Mouse (Mus musculus): ENCODE data around the gene Glud1. TPM values are rescaled to one million over a fixed set of nuclear protein-coding genes. Genes with fewer than 3 reads are reported as not detected.

Gene Glud1
- polyA plus RNA-seq, 1 experiment from 2014 or later = 76.5 TPM

GRCm38 (mm10) chr14:34331886-34332285 is 21.4 kb downstream of the Glud1 start:
- Histone ChIP-seq H3K4me1 (ENCODE audit: control insufficient read depth, insufficient read depth, low read length) (no peaks in the 10 kb centered on the region), H3K27ac (ENCODE audit: low read length) (no peak overlapping the region), H3K4me3 (ENCODE audit: low read depth, low read length) (no peak overlapping the region), H3K9me3 (ENCODE audit: control insufficient read depth, low read depth, low read length) (no peaks in the 10 kb centered on the region), H3K9ac (replicated peaks; ENCODE audit: low read depth, low read length) (no peak overlapping the region), H3K4me2 (replicated peaks; ENCODE audit: low read depth, low read length) (no peak overlapping the region), H3K27me3 (ENCODE audit: control insufficient read depth, insufficient read depth, low read length) (no peaks in the 10 kb centered on the region), H3K36me3 (ENCODE audit: control insufficient read depth, insufficient read depth, low read length) (peaks cover 64% of the 10 kb centered on the region)
- no peak for ATAC-seq (ENCODE audit: insufficient number of reproducible peaks, insufficient read depth, low FRiP score, low read depth)
- 87% methylated on average over 3 of the region's 3 CpGs for WGBS

DNA sequence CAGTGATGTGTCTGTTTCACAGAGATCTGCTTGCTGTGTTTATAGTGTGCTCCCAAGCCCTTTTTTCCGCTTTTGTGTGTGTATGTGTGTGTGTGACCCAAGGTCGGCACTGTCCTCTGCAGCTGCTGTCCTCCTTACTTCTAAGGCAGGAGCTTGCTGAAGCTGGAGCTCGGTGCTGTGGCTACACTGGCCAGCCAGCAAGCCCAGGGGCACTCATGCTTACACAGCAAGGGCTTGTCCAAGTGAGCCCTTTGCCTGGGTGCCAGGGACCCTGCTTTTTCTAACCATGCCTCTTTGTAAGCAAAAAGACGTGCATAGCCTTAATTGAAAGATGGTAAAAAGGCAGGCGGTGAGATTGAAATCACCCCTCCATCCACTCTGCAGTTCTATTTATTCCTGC is 21.9 kb downstream of the Glud1 start:
- Histone ChIP-seq H3K27ac (ENCODE audit: low read length) (no peak overlapping the region), H3K27me3 (ENCODE audit: control insufficient read depth, insufficient read depth, low read length) (no peaks in the 10 kb centered on the region), H3K9ac (replicated peaks; ENCODE audit: low read depth, low read length) (no peak overlapping the region), H3K4me2 (replicated peaks; ENCODE audit: low read depth, low read length) (no peak overlapping the region), H3K4me3 (ENCODE audit: low read depth, low read length) (no peak overlapping the region), H3K4me1 (ENCODE audit: control insufficient read depth, insufficient read depth, low read length) (no peaks in the 10 kb centered on the region), H3K9me3 (ENCODE audit: control insufficient read depth, low read depth, low read length) (no peaks in the 10 kb centered on the region), H3K36me3 (ENCODE audit: control insufficient read depth, insufficient read depth, low read length) (peaks cover 65% of the 10 kb centered on the region)
- ATAC-seq (ENCODE audit: insufficient number of reproducible peaks, insufficient read depth, low FRiP score, low read depth) = no peak
- WGBS = 87% methylated on average over 5 of the region's 5 CpGs

GRCm38 (mm10) chr14:34339446-34339845 is 28.9 kb downstream of the Glud1 start:
- no peak overlapping the region for H3K27ac ChIP-seq (ENCODE audit: low read length)
- ATAC-seq (ENCODE audit: insufficient number of reproducible peaks, insufficient read depth, low FRiP score, low read depth) = no peak
- no peak overlapping the region for H3K4me2 ChIP-seq (replicated peaks; ENCODE audit: low read depth, low read length)
- no peak overlapping the region for H3K9ac ChIP-seq (replicated peaks; ENCODE audit: low read depth, low read length)
- 61% methylated on average over 1 of the region's 1 CpGs for WGBS
- H3K9me3 ChIP-seq (ENCODE audit: control insufficient read depth, low read depth, low read length) = no peaks in the 10 kb centered on the region
- no peak overlapping the region for H3K4me3 ChIP-seq (ENCODE audit: low read depth, low read length)
- peaks cover 77% of the 10 kb centered on the region for H3K36me3 ChIP-seq (ENCODE audit: control insufficient read depth, insufficient read depth, low read length)
- no peaks in the 10 kb centered on the region for H3K4me1 ChIP-seq (ENCODE audit: control insufficient read depth, insufficient read depth, low read length)
- no peaks in the 10 kb centered on the region for H3K27me3 ChIP-seq (ENCODE audit: control insufficient read depth, insufficient read depth, low read length)

DNA sequence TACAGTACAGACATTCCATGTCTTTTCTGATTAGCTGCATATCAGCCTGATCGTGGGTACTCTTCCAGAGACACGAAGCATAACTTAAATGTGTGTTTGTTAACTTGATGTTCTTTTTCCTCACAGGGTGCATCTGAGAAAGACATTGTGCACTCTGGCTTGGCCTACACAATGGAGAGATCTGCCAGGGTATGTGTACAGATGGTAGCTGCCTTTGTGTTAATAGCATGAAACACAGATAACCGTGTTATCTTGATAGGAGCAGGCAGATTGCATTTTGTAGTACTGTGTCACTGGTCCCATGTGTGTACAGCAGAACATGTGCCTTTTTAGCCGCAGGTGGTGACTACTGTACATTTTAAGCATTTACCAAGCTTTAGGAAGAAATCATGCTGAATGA is 31.5 kb downstream of the Glud1 start:
- Histone ChIP-seq H3K9me3 (ENCODE audit: control insufficient read depth, low read depth, low read length) (no peaks in the 10 kb centered on the region), H3K4me1 (ENCODE audit: control insufficient read depth, insufficient read depth, low read length) (no peaks in the 10 kb centered on the region), H3K27ac (ENCODE audit: low read length) (no peak overlapping the region), H3K27me3 (ENCODE audit: control insufficient read depth, insufficient read depth, low read length) (no peaks in the 10 kb centered on the region), H3K9ac (replicated peaks; ENCODE audit: low read depth, low read length) (no peak overlapping the region), H3K4me2 (replicated peaks; ENCODE audit: low read depth, low read length) (no peak overlapping the region), H3K4me3 (ENCODE audit: low read depth, low read length) (no peak overlapping the region), H3K36me3 (ENCODE audit: control insufficient read depth, insufficient read depth, low read length) (peaks cover 52% of the 10 kb centered on the region)
- 86% methylated on average over 4 of the region's 4 CpGs for WGBS
- ATAC-seq (ENCODE audit: insufficient number of reproducible peaks, insufficient read depth, low FRiP score, low read depth) = no peak

DNA sequence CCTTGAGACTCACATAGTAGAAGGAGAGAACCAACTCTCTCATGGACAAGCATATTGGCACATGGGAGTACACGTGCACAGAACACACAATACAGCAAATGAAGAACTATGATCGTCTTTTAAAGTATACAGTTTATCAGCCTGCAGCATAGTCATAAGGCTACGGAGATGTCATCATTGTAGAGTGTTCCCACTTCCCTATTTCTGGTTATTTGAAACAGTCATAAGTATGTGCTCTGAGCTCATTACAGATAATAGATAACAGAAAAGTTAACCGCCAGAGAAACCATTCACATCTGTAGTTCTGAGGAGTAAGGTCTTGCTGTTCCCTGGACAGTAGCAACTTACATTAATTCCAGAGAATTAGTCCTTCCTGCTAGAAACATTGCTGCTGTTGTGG is 32.6 kb downstream of the Glud1 start:
- Histone ChIP-seq H3K4me1 (ENCODE audit: control insufficient read depth, insufficient read depth, low read length) (no peaks in the 10 kb centered on the region), H3K4me2 (replicated peaks; ENCODE audit: low read depth, low read length) (no peak overlapping the region), H3K27me3 (ENCODE audit: control insufficient read depth, insufficient read depth, low read length) (no peaks in the 10 kb centered on the region), H3K27ac (ENCODE audit: low read length) (no peak overlapping the region), H3K9me3 (ENCODE audit: control insufficient read depth, low read depth, low read length) (no peaks in the 10 kb centered on the region), H3K36me3 (ENCODE audit: control insufficient read depth, insufficient read depth, low read length) (peaks cover 44% of the 10 kb centered on the region), H3K9ac (replicated peaks; ENCODE audit: low read depth, low read length) (no peak overlapping the region), H3K4me3 (ENCODE audit: low read depth, low read length) (no peak overlapping the region)
- ATAC-seq (ENCODE audit: insufficient number of reproducible peaks, insufficient read depth, low FRiP score, low read depth) = no peak
- WGBS = 92% methylated on average over 4 of the region's 4 CpGs

DNA sequence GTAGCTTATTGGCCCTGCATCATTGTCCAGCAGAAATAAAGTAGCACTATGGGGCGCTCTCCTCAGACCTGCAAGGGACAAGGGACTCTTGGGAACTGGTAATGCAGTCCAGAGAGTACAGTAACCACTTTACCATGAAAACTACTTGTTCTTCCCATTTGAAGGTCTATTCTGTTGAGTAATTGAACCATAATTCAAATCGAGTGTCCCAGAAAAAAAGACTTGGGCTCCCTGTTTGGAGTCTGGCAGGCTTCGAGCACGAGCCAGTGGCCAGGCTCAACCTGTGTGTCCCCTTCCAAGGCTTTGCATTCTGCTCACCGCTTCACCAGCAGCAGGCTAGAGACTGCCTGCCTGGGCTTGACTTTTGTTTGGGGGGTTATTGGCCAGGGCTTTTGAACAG is 33.8 kb downstream of the Glud1 start:
- no peak overlapping the region for H3K27ac ChIP-seq (ENCODE audit: low read length)
- H3K9ac ChIP-seq (replicated peaks; ENCODE audit: low read depth, low read length) = no peak overlapping the region
- no peak for ATAC-seq (ENCODE audit: insufficient number of reproducible peaks, insufficient read depth, low FRiP score, low read depth)
- WGBS = 82% methylated on average over 5 of the region's 5 CpGs
- no peak overlapping the region for H3K4me3 ChIP-seq (ENCODE audit: low read depth, low read length)
- no peak overlapping the region for H3K4me2 ChIP-seq (replicated peaks; ENCODE audit: low read depth, low read length)
- no peaks in the 10 kb centered on the region for H3K9me3 ChIP-seq (ENCODE audit: control insufficient read depth, low read depth, low read length)
- H3K36me3 ChIP-seq (ENCODE audit: control insufficient read depth, insufficient read depth, low read length) = peaks cover 34% of the 10 kb centered on the region
- no peaks in the 10 kb centered on the region for H3K27me3 ChIP-seq (ENCODE audit: control insufficient read depth, insufficient read depth, low read length)
- H3K4me1 ChIP-seq (ENCODE audit: control insufficient read depth, insufficient read depth, low read length) = no peaks in the 10 kb centered on the region

- Histone ChIP-seq H3K4me1 (ENCODE audit: control insufficient read depth, insufficient read depth, low read length) (no peaks in the 10 kb centered on the region), H3K4me2 (replicated peaks; ENCODE audit: low read depth, low read length) (no peak overlapping the region), H3K36me3 (ENCODE audit: control insufficient read depth, insufficient read depth, low read length) (peaks cover 23% of the 10 kb centered on the region), H3K27me3 (ENCODE audit: control insufficient read depth, insufficient read depth, low read length) (no peaks in the 10 kb centered on the region), H3K27ac (ENCODE audit: low read length) (no peak overlapping the region), H3K9me3 (ENCODE audit: control insufficient read depth, low read depth, low read length) (no peaks in the 10 kb centered on the region), H3K9ac (replicated peaks; ENCODE audit: low read depth, low read length) (no peak overlapping the region), H3K4me3 (ENCODE audit: low read depth, low read length) (no peak overlapping the region)
- 55% methylated on average over 12 of the region's 12 CpGs for WGBS
- no peak for ATAC-seq (ENCODE audit: insufficient number of reproducible peaks, insufficient read depth, low FRiP score, low read depth)
These were observed 35.4 kb downstream of the Glud1 start for GRCm38 (mm10) chr14:34345771-34346566.

DNA sequence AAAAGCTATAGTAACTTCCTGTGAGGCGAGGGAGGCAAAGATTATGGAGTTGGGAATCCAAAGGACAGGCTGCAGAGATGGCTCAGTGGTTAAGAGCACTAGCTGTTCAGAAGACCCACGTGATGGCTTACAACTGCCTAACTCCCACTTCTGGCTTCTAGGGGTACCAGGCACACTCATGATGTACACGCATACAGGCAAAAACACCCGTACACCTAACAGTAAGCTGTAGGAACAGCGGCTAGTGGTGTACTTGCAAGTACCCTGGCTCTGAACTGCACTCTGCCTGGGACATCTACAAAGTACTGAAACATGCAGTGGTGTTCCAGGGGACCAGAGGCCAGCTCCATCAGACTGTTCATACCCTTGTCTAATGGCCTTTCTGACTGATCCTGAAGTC is 36.6 kb downstream of the Glud1 start:
- Histone ChIP-seq H3K4me2 (replicated peaks; ENCODE audit: low read depth, low read length) (no peak overlapping the region), H3K9ac (replicated peaks; ENCODE audit: low read depth, low read length) (no peak overlapping the region), H3K4me3 (ENCODE audit: low read depth, low read length) (no peak overlapping the region), H3K4me1 (ENCODE audit: control insufficient read depth, insufficient read depth, low read length) (no peaks in the 10 kb centered on the region), H3K27ac (ENCODE audit: low read length) (no peak overlapping the region), H3K9me3 (ENCODE audit: control insufficient read depth, low read depth, low read length) (no peaks in the 10 kb centered on the region), H3K27me3 (ENCODE audit: control insufficient read depth, insufficient read depth, low read length) (no peaks in the 10 kb centered on the region), H3K36me3 (ENCODE audit: control insufficient read depth, insufficient read depth, low read length) (peaks cover 16% of the 10 kb centered on the region)
- ATAC-seq (ENCODE audit: insufficient number of reproducible peaks, insufficient read depth, low FRiP score, low read depth) = no peak
- WGBS = 92% methylated on average over 5 of the region's 5 CpGs

GRCm38 (mm10) chr14:34348301-34348700 is 37.8 kb downstream of the Glud1 start:
- Histone ChIP-seq H3K9me3 (ENCODE audit: control insufficient read depth, low read depth, low read length) (no peaks in the 10 kb centered on the region), H3K4me1 (ENCODE audit: control insufficient read depth, insufficient read depth, low read length) (0 out of 2 replicates have a peak, but pooled peaks cover 2% of the 10 kb centered on the region), H3K9ac (replicated peaks; ENCODE audit: low read depth, low read length) (no peak overlapping the region), H3K4me2 (replicated peaks; ENCODE audit: low read depth, low read length) (no peak overlapping the region), H3K27me3 (ENCODE audit: control insufficient read depth, insufficient read depth, low read length) (no peaks in the 10 kb centered on the region), H3K36me3 (ENCODE audit: control insufficient read depth, insufficient read depth, low read length) (peaks cover 4% of the 10 kb centered on the region; the same call in 1 of the 2 replicates), H3K27ac (ENCODE audit: low read length) (no peak overlapping the region), H3K4me3 (ENCODE audit: low read depth, low read length) (no peak overlapping the region)
- 74% methylated on average over 7 of the region's 7 CpGs for WGBS
- ATAC-seq (ENCODE audit: insufficient number of reproducible peaks, insufficient read depth, low FRiP score, low read depth) = no peak

Measured in stomach, embryonic 14.5 days (tissue).